Mouse (Mus musculus): Measurements from ENCODE around the gene Smg5. TPM values are rescaled to one million over a fixed set of nuclear protein-coding genes. Genes with fewer than 3 reads are reported as not detected.

The Smg5 gene
- polyA plus RNA-seq (2015; fragmentation: Nextera tagmentation; extraction: Ambion mirVana): 23.4 and 27.3 TPM in 2 replicates

DNA sequence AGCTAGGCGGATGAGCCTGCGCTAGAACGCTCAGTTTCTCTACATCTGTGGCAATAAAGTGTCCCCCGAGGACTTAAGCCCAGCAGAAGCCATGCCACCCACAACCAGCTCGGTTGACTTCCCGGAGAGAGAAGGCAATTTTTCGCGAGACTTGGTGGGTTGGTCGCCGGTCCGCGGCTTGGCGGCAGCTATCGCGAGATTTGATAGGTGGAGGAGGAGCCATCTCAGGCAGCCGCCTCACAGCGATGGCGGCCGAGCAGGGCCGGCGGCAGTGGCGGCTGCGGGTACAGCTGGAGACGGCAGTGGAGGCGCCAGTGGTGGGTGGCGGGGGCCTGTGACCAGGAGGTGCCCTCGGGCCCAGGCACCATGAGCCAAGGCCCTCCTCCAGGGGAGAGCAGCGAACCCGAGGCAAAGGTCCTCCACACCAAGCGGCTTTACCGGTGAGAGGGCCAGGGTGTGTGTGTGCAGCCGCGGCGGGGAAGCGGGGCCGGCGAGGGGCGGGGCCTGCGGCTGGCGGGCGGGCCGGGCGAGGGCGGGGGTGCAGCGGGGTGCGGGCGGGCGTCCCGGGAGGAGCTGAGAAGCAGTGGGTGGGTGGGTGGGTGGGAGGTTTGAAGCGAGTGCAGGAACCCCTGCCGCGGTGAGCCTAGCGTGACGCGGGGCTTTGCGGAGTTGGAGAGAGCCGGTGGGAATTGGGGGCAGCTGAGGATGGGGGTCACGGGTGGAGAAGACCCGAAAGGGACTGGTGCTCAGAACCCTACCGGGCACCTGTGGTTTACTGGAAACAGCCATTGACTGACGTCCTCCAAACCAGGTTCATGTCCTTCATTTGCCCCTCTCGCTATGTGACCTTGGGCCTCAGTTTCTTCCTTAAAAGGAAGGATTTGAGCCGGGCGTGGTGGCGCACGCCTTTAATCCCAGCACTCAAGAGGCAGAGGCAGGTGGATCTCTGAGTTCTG lies at the start of gene Smg5, which contains the start of gene Tmem79:
Gene Smg5, plus strand, starts transcription at position 203 of the 956 bp plus-strand sequence.
Gene Tmem79, minus strand, starts transcription at position 91 of the 956 bp plus-strand sequence.

DNA sequence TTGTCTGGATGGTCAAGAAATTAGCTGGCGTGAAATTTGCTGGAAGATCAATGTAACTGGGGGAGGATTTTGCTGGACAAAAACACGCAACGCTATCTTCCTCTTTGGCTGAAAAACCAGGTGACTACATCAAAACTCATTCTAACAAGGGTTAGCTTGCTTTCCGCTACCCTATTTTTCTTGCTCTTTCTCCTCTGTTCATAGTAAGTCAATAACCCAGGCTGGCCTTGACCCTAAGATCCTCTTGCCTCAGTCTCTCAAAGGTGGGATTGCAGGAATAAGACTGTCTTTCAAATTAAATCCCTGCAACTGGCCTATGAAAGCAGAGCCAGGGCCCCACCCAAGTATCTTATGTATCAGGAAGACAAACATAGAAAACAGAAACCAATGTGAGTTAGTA lies 49.0 kb upstream of the Smg5 start, which contains the start of gene Gm38392:
Gene Gm38392, minus strand, starts transcription at position 101 of the 400 bp plus-strand sequence.

DNA sequence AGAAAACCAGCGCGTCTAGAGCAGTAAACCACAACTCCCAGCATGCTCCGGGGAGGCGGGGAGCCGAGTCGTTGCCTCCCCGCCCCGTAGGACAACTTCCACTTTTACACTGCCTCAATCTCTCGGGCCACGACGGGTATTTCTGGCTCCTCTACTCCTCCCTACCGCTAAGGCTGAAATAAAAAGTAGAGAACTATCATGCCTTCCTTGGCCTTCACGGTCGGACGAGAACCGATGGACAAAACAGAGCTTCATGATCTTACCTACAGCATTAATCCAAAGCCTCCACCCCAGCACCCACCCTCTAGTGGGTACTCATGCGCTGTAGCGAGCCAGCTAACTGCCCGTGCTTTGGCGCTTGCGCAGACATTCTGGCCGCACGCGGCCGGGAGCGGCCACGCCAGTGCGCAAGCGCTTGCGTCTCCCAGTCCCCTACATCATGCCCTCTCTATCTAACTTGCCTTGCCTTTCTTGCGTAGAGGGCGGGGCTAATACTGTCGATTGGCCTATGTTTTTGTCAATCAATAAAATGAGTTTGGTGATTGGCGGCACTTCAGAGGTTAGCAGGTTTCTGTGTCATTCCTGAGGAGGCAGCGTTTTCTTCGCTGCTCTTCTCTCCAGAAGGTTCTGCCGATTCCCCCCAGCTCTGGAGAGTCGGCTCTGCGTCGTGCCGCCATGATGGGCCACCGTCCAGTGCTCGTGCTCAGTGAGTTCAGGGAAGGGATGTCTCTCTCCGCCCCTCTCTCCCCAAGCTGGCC lies 39.3 kb upstream of the Smg5 start, which contains the start of the genes Tsacc and Cct3:
Gene Tsacc, minus strand, starts transcription at position 439 of the 758 bp plus-strand sequence.
Gene Cct3, plus strand, starts transcription at position 556 of the 758 bp plus-strand sequence.

DNA sequence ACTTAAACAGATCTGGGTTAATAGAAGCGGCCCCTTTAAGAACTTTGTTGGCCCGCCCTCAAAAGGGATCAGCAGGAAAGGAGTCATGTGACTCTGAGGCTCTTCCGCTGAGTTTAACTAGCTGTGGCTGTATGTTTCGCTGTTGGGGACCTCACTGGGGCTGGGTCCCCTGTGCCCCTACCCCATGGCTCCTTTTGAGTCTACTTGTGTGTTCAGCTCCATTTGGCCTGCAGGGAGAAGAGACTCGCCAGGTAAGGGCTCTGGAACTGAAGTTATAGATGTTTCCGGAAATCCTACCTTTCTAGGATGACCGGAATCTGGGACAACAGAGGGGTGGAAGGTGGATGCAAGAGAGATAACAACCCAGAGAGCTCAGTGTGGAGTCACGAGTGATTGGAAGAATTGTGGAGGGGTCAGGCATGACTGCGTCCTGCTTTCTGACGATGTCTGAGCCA lies 11.1 kb upstream of the Smg5 start, which contains the start of gene Glmp:
Gene Glmp, plus strand, starts transcription at position 73 of the 455 bp plus-strand sequence.

DNA sequence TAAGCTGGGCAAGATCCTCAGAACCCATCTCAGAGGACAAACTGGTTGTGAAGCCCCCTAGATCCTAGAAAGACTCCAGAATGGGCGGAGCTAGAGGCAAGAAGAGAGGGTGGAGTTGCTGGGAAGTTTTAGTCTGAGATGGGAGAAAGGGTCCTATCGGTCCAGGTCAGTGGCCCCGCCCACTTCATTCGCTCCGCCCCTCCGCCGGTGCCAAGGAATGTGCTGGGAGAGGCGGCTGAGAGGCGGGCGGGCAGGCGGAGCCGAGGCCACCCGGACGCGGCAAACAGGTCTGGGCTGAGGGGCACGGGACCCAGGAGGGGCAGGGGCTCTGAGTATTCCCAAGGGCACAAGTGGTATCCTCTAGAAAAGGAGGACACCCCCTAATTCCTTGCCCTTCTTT lies 28.3 kb downstream of the Smg5 start, which contains the start of gene Paqr6:
Gene Paqr6, plus strand, starts transcription at position 248 of the 400 bp plus-strand sequence.

DNA sequence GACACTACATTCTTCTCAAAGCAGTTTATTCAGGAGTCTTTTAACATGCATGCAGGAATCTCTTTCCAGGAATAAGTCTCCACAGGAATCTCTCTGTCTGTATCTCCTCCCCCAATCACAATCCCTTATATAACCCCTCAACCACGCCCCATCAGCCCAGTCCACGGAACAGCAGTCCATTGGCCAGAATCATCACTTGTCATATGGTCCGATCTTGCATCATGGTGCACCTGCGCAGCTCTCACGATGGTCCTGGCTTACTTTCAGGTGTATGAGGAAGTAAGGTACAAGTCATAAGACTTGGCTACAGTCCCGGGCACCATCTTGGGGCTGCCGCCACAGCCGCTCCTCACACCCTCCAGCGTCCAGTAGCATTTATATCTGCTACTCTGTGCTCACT lies 36.6 kb downstream of the Smg5 start, which contains the start of gene Bglap3:
Gene Bglap3, minus strand, starts transcription at position 101 of the 400 bp plus-strand sequence.

DNA sequence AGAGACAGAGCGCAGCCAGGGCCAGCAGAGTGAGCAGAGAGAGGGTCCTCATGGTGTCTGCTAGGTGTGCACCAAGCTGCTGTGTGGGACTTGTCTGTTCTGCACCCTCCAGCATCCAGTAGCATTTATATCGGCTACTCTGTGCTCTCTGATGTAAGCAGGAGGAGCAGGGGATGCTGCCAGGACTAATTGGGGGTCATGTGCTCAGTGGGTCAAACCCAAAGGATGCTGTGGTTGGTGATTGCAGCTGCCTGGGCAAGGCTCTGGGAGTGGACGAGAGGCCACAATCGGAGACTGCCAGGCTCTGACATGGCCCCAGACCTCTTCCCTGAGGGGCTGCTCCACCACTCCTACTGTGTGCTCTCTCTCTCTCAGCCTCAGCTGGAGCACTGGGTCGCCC lies 42.5 kb downstream of the Smg5 start, which contains the start of gene Bglap2:
Gene Bglap2, minus strand, starts transcription at position 101 of the 400 bp plus-strand sequence.

DNA sequence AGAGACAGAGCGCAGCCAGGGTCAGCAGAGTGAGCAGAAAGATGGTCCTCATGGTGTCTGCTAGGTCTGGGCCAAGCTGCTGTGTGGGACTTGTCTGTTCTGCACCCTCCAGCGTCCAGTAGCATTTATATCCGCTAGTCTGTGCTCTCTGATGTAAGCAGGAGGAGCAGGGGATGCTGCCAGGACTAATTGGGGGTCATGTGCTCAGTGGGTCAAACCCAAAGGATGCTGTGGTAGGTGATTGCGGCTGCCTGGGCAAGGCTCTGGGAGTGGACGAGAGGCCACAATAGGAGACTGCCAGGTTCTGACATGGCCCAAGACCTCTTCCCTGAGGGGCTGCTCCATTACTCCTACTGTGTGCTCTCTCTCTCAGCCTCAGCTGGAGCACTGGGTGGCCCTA lies 48.3 kb downstream of the Smg5 start, which contains the start of gene Bglap:
Gene Bglap, minus strand, starts transcription at position 101 of the 400 bp plus-strand sequence.

DNA sequence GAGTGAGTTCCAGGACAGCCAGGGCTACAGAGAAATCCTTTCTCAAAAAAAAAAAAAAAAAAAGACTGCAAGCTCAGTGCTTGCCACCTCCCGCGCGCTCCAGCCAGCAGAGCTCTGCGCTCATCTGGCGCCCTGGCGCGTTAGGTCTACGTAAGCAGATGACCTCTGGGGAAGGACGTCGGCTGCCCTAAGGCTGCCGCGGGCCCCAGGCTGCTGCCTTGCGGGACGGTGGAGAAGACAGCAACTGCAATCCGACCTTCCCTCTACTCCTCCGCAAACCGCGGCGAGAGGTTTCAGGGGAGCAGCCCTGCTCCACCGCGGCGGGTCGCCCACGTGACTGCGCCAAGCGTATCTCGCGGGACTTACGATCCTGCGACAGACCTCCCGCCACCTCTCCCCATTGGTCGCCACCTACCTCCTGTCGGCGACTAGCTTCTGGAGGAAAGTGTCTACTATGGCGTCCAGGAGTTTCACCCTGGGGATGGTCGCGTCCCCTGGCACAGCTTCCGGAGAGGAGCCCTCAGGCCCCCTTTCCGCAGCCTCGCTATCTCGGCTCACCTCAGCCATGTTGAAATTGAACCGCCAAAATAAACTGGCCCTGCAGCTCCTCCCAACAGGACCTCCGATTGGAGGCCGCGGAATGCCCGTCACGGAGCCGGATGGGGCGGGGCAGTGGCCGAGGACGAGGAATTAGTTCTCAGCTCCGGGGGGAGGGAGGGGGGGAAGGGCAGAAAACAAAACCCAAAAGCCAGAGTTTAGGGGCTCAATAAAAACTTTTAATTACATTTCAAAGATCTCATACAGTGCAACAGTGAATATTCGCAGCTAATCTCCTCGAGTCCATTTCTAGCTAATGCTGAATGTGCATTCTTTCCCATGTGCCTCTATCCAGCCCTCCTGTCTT lies 73.9 kb downstream of the Smg5 start, which contains the start of gene Pmf1:
Gene Pmf1, minus strand, starts transcription at position 591 of the 904 bp plus-strand sequence.

Other genes starting within 250 kb of the Smg5 start
- 11.0 and 13.3 TPM in 2 replicates for gene Mef2d, start 193.9 kb upstream of the Smg5 start, polyA plus RNA-seq (2015; fragmentation: Nextera tagmentation; extraction: Ambion mirVana)
- 0.12 TPM in 1 of 2 replicates, not detected in the other for gene Rhbg, start 81.6 kb upstream of the Smg5 start, polyA plus RNA-seq (2015; fragmentation: Nextera tagmentation; extraction: Ambion mirVana)
- gene Gm38392, start 49.0 kb upstream of the Smg5 start, polyA plus RNA-seq (2015; fragmentation: Nextera tagmentation; extraction: Ambion mirVana): 0.11 TPM in 1 of 2 replicates, not detected in the other
- 6.8 and 8.8 TPM in 2 replicates for gene Tsacc, start 39.3 kb upstream of the Smg5 start, polyA plus RNA-seq (2015; fragmentation: Nextera tagmentation; extraction: Ambion mirVana)
- 250 and 259 TPM in 2 replicates for gene Cct3, start 39.1 kb upstream of the Smg5 start, polyA plus RNA-seq (2015; fragmentation: Nextera tagmentation; extraction: Ambion mirVana)
- 110 and 123 TPM in 2 replicates for gene Glmp, start 11.2 kb upstream of the Smg5 start, polyA plus RNA-seq (2015; fragmentation: Nextera tagmentation; extraction: Ambion mirVana)
- gene Tmem79, start 112 bp upstream of the Smg5 start, polyA plus RNA-seq (2015; fragmentation: Nextera tagmentation; extraction: Ambion mirVana): 1.7 and 2.1 TPM in 2 replicates
- gene Paqr6, start 28.3 kb downstream of the Smg5 start, polyA plus RNA-seq (2015; fragmentation: Nextera tagmentation; extraction: Ambion mirVana): 9.5 and 10.4 TPM in 2 replicates
- gene Bglap3, start 36.5 kb downstream of the Smg5 start, polyA plus RNA-seq (2015; fragmentation: Nextera tagmentation; extraction: Ambion mirVana): not detected in 2 replicates
- gene Bglap2, start 42.4 kb downstream of the Smg5 start, polyA plus RNA-seq (2015; fragmentation: Nextera tagmentation; extraction: Ambion mirVana): not detected in 2 replicates
- 0.50 and 0.57 TPM in 2 replicates for gene Bglap, start 48.2 kb downstream of the Smg5 start, polyA plus RNA-seq (2015; fragmentation: Nextera tagmentation; extraction: Ambion mirVana)
- gene Pmf1, start 74.1 kb downstream of the Smg5 start, polyA plus RNA-seq (2015; fragmentation: Nextera tagmentation; extraction: Ambion mirVana): 130 and 143 TPM in 2 replicates
- gene Slc25a44, start 88.9 kb downstream of the Smg5 start, polyA plus RNA-seq (2015; fragmentation: Nextera tagmentation; extraction: Ambion mirVana): 11.0 and 12.1 TPM in 2 replicates
- gene Sema4a, start 124.9 kb downstream of the Smg5 start, polyA plus RNA-seq (2015; fragmentation: Nextera tagmentation; extraction: Ambion mirVana): 15.6 and 16.4 TPM in 2 replicates
- gene Lmna, start 173.7 kb downstream of the Smg5 start, polyA plus RNA-seq (2015; fragmentation: Nextera tagmentation; extraction: Ambion mirVana): 161 and 176 TPM in 2 replicates
- gene Mex3a, start 196.1 kb downstream of the Smg5 start, polyA plus RNA-seq (2015; fragmentation: Nextera tagmentation; extraction: Ambion mirVana): 2.4 and 3.2 TPM in 2 replicates
- 0.28 and 0.63 TPM in 2 replicates for gene Rab25, start 212.0 kb downstream of the Smg5 start, polyA plus RNA-seq (2015; fragmentation: Nextera tagmentation; extraction: Ambion mirVana)
- gene Lamtor2, start 216.8 kb downstream of the Smg5 start, polyA plus RNA-seq (2015; fragmentation: Nextera tagmentation; extraction: Ambion mirVana): 105 and 113 TPM in 2 replicates
- gene Ubqln4, start 217.5 kb downstream of the Smg5 start, polyA plus RNA-seq (2015; fragmentation: Nextera tagmentation; extraction: Ambion mirVana): 15.9 and 16.0 TPM in 2 replicates
- 148 and 161 TPM in 2 replicates for gene Ssr2, start 239.6 kb downstream of the Smg5 start, polyA plus RNA-seq (2015; fragmentation: Nextera tagmentation; extraction: Ambion mirVana)